Mouse (Mus musculus) lung, postnatal 0 days (tissue): Measurements from ENCODE around the gene Cic.

Source experiments
- CTCF ChIP-seq: IDR thresholded peaks from 2 replicates; pipeline ENCODE4 v1.5.1; 2016; ENCODE audit warnings: antibody characterized with exemption, mild to moderate bottlenecking
- EP300 ChIP-seq: IDR thresholded peaks from 2 replicates; pipeline ENCODE4 v1.6.1; 2016; ENCODE audit warnings: antibody characterized with exemption, mild to moderate bottlenecking, control low read depth

- TF ChIP-seq CTCF (no peak), EP300 (no peak)
Measured at GRCm38 (mm10) chr7:25305481-25305880, 38.0 kb downstream of the Cic start.
